Mouse (Mus musculus) mouse trophoblast stem cell (cell line): ENCODE results near the gene Eea1.

Source experiments
- in situ Hi-C, 2 experiments: fragments of 300-500 bp; cut with MseI, MboI; formaldehyde crosslinking; loops; 2 replicates in 1 of 2; 3 replicates in 1 of 2; pipeline ENCODE4 v1.15.1; 2025

Gene Eea1

GRCm38 (mm10) chr10:95945086-95945485 lies 4.6 kb downstream of the Eea1 start:
- in situ Hi-C loops, result no loop called here

DNA sequence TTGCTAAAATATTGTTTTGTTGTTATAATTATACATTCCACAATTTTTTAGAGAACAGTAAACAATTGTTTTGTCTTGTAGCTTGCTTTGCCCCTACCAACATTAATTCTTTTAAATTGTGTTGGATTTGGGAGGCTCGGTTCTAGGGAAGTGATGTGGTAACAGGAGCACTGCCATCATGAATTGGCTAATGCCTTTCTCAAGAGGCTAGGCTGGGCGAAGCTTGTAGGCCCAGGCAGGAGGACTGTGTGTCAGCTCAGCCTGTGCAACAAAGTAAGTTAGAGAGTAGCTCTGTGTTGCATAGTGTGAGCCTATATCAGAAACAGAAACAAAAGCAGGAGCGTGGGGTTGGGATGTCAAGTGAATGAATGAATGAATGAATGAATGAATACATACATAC lies 9.0 kb downstream of the Eea1 start:
- in situ Hi-C loops, result no loop called here

GRCm38 (mm10) chr10:95950194-95950593 lies 9.7 kb downstream of the Eea1 start:
- in situ Hi-C loops, result no loop called here

- in situ Hi-C loops, result no loop called here
Measured at GRCm38 (mm10) chr10:95950797-95951196, 10.3 kb downstream of the Eea1 start.

DNA sequence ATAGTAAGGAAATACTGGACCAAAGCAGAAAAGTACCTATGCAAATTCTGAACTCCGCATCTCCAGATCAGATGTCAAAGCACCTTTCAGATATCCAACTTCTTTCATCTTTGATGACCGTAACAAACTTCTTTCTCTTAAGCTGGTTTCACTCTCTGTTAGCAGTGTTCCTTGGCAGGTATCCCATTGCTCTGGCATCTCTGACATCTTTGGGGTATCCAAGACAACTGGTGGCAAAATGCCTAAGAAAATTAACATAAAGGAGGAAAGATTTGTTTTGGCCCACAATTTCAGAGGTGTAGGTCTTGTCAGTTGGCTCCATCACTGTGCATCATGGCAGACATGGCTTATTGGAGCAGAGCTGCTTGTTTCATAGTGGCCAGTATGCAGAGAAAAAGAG lies 10.9 kb downstream of the Eea1 start:
- in situ Hi-C loops, result no loop called here

DNA sequence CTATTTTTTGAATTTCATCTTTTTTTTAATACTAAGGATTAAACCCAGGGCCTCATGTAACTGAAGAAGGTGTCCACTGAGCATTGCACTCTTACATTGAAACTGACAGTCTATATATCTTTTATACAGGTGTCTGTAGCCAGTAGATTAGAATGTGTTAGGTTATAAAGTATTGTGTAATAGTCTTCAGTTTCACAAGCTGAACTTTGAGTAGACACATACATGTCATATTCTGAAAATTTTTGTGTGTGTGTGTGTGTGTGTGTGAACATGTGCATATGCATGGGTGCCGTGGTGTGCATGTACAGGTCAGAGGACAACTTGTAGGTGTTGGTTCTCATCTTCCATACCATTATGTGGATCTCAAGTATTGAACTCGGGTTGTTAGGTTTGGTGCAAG lies 16.2 kb downstream of the Eea1 start:
- in situ Hi-C loops, result no loop called here

DNA sequence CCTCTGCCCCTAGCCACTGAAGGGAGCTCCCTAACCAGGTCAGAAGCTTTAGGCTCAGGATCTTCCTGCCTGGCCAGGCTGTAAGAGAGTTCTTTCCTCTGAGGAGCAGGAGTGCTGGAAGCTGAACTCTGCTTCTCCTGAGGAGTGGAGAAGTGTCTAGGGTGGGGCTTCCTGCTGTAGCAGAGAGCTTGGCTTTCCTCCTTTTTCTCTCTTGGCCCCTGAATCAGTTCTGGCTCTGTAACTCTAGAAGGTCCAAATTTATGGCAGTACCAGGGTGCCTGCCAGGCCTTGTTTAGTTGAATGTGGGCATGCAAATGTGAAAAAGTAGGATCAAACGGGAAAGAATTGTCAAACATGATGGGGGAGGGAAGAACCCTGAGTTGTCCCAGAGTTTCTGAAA lies 17.1 kb downstream of the Eea1 start:
- in situ Hi-C loops, result no loop called here

GRCm38 (mm10) chr10:95964679-95965078 lies 24.2 kb downstream of the Eea1 start:
- in situ Hi-C loops, result no loop called here

DNA sequence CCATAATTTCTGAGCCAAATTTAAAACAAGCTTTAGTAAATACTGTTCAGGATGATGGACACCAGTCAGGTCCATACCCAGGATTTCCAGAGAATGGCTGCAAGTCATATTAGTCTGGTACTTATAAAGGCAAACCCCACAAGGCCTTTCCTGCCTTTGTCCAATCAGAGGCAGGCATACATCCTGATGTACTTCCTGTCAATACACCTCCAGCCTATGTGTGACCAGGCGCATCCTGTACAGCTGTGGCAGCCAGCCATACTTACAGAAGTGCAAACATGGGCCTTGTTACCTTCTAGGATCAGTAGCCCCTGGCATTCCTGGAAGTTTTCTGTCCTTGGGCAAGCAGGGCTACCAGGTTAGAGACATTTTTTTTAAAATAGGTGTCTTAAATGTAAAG lies 29.2 kb downstream of the Eea1 start:
- in situ Hi-C loops, result no loop called here

- in situ Hi-C loops, result no loop called here
Measured at GRCm38 (mm10) chr10:95970744-95971212, 30.3 kb downstream of the Eea1 start.

DNA sequence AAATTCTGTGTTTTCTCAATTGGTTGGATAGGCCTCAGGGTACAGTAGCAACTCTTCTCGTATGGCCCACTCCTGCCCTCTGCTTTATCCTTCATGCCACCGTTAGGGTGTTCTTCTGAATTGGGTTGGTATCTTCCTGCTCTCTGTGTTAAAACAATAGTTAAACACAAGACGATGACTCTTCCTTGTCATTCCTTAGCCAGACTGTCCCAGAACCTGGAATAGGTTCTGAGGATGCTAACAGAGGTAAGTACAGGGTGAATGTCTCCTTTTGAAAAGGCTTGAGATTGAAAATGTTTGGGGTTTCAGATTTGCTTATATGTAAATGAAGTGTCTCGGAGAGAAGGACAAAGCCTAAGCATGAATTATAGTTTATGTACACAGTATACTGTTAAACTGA lies 30.9 kb downstream of the Eea1 start:
- in situ Hi-C loops, result no loop called here

GRCm38 (mm10) chr10:95971942-95972341 lies 31.5 kb downstream of the Eea1 start:
- in situ Hi-C loops, result no loop called here

GRCm38 (mm10) chr10:95974462-95974861 lies 34.0 kb downstream of the Eea1 start:
- in situ Hi-C loops, result no loop called here

- in situ Hi-C loops, result no loop called here
Measured at GRCm38 (mm10) chr10:95976798-95977197, 36.3 kb downstream of the Eea1 start.

- in situ Hi-C loops, result no loop called here
Measured at GRCm38 (mm10) chr10:95989731-95990130, 49.3 kb downstream of the Eea1 start.

- in situ Hi-C loops, result no loop called here
Measured at GRCm38 (mm10) chr10:95991176-95991575, 50.7 kb downstream of the Eea1 start.

- in situ Hi-C loops, result no loop called here
Measured at GRCm38 (mm10) chr10:96000904-96001303, 60.5 kb downstream of the Eea1 start.

GRCm38 (mm10) chr10:96015738-96016137 lies 75.3 kb downstream of the Eea1 start:
- in situ Hi-C loops, result no loop called here

- in situ Hi-C loops, result no loop called here
Measured at GRCm38 (mm10) chr10:96017418-96017817, 77.0 kb downstream of the Eea1 start.

GRCm38 (mm10) chr10:96033356-96033984 lies 93.0 kb downstream of the Eea1 start:
- in situ Hi-C loops, result loop anchor here (25.0 kb wide), 1 partner anchor 471 kb away; the partner anchor contains the start of gene Nudt4 (in 2 of the 2)

- in situ Hi-C loops, result loop anchor here (25.0 kb wide), 1 partner anchor 472 kb away; the partner anchor contains the start of gene Nudt4 (in 2 of the 2)
Measured at GRCm38 (mm10) chr10:96034106-96034505, 93.7 kb downstream of the Eea1 start.

GRCm38 (mm10) chr10:96035951-96036350 lies 95.5 kb downstream of the Eea1 start:
- in situ Hi-C loops, result loop anchor here (5.0 to 25.0 kb wide), 2 partner anchors 139 to 474 kb away; partner anchors contain the start of gene Nudt4 (in 2 of the 2)

- in situ Hi-C loops, result loop anchor here (25.0 kb wide), 1 partner anchor 482 kb away; the partner anchor contains the start of gene Nudt4 (in 2 of the 2)
Measured at GRCm38 (mm10) chr10:96044216-96044615, 103.8 kb downstream of the Eea1 start.
